Mouse (Mus musculus): ENCODE data around the gene Osbpl2.

The Osbpl2 gene

DNA sequence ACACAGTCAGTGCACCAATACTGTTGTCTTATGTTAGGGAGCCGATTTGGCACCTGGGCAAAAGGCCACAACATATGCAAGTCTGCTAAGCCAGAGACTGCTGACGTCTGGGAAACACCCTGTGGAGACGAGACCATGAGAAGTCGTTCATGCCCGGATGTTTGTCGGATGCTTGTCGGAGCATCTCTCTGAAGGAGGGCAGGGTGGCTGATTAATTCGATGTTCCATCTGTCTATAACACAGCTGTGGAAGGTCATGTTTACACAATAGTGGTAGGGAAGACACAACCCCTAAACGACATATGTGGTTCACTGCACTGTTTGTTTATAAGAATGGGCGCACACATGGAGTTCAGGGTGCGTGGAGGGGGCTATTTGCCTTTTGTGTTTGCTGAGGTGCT is 81.6 kb downstream of the Osbpl2 start:
- in situ Hi-C loops (cut with MseI, MboI), result no loop called here

DNA sequence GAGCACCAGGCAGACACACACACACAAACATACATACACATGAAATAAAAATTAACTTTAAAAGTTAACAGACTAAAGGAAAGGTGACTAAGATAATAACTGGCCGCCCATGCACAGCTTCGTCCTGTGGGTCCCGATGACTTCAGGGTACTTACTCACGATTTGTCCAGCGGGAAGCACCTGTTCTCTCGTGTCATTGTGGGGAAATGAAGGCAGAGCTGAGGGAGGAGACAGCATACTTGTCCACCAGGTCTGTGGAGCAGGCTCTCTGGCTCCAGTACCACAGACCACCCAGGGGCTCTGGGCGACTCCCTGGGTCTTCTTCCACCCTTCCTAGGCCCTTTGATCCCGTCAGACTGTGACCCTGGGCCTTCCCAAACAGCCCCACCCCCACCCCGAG is 82.2 kb downstream of the Osbpl2 start:
- in situ Hi-C loops (cut with MseI, MboI), result no loop called here

DNA sequence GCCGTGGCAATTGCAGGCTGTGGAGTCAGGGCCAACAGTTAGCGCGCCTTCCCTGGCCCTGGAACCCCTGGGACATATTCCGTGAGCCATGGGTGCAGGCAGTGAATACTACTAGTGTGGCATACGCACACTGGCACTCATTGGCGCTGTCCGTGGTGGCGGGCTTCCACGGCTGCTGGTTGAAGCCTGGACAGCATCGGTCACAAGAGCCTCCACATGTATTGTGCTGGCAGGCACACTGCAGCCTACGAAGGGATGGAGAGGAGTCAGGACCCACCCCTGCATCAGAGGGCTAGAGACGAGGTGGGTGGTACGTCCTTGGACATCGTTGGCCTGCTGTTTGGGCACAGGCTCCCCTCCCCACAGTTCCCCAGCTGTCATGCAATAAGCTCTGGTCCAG is 83.2 kb downstream of the Osbpl2 start:
- in situ Hi-C loops (cut with MseI, MboI), result no loop called here

DNA sequence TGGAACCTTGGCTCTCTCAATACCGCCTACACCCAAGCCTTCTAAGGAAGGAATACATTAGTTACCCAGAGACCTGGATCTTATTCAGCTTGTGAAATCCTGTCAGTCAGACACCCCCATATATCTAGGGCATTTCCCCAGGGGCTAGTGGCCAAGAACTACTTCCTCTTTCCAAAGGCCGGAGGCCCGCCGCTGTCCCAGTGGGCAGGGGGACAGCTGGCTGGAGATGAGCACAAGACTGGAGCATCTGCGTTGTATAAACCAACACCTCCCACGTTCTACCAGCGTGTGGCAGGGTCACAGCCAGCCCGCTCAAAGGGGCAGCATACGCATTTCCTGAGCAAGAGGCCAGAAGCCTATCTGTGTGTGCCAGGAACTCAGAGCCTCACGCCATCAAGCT is 83.7 kb downstream of the Osbpl2 start:
- in situ Hi-C loops (cut with MseI, MboI), result no loop called here

DNA sequence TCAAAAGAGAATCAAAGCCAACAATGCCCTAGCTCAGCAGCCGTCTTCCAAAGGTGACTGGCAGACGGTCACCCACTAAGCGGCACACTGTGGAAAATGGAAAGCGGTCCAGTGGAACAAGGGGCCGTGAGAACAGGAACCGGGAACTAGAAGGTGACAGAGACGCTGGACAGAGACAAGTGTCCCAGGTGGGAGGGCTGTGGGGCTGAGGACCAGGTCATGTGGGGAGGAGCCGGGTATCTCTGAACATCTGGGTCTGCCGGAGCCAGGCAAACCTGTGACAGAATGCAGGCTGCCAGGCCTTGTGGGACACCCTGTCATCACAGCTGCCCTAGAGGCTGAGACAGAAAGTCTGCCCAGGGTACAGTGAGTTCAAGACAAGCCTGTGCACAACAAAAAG is 85.4 kb downstream of the Osbpl2 start:
- in situ Hi-C loops (cut with MseI, MboI), result no loop called here

DNA sequence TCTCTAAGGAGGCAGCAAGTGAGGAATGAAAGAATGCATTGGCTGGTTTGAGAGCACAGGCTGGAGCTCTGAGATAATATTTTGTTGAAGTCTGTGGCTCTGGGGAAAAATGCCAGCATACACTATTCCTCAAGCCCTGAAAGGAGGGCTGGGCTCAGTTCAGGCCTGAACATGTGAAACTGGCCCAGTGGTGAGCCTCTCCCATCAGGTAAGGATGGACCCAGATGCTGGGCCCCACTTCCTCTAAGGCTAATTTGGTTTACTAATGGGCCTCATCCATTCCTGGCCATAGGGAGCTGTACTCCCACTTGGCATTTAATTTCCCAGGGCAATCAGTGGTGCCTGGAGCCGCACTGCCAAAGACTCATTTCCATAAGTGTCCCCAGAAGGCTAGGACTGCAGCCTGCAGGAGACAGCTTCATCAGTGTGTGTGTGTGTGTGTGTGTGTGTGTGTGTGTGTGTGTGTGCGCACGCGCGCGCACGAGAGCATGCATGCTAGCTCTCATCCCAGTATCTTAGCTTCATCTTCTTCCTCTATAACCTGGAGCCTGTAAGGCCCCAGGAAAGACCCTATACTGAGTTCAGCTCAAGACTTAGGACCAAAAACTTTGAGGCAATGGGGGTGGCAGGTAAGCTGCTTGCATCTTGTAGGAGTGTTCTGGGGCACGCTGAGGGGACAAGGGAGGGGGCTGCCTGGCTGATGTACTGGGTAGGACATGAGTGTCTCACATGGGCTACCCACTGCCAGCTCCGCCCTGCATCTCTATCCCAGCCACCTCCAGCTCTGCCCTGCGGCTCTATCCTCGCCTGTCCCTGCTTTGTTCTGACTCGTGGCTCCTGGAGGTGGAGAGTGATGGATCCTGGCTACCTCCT is 86.2 kb downstream of the Osbpl2 start:
- in situ Hi-C loops (cut with MseI, MboI), result no loop called here

DNA sequence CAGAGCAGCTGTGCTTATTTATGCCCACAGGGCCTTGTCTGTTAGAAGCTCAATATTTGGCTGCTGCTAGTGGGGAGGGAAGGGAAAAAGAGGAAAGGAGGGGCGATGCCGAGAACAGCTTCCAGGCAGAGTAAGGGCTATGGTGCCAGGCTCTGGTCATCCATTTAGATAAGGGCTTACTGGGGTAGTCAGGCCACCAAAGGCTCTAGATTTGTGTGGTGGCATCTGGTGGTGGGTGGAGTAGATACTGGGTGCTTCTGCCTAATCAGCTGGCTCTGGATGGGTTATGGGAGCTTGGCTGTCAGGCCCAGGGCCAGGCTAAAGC is 86.8 kb downstream of the Osbpl2 start:
- in situ Hi-C loops (cut with MseI, MboI), result no loop called here

DNA sequence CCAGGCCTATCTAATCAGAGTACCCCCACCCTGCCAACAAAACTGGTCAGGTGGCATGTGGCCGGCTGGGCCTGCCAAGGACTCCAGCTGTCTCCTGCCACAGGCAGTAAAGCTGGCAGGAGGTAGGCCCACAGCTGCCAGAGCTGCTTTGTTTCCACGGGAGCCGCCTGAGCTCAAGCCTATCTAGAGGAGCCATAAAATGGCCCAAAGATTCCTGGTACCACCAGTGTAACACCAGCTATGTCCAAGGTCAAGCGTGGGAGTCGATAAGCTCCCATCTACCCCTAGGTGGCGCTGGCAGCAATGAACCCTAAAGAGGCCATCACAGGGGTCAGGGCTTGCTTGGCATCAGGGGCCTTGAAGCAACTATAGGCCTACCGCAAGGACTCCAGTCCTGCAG is 88.7 kb downstream of the Osbpl2 start:
- in situ Hi-C loops (cut with MseI, MboI), result no loop called here

DNA sequence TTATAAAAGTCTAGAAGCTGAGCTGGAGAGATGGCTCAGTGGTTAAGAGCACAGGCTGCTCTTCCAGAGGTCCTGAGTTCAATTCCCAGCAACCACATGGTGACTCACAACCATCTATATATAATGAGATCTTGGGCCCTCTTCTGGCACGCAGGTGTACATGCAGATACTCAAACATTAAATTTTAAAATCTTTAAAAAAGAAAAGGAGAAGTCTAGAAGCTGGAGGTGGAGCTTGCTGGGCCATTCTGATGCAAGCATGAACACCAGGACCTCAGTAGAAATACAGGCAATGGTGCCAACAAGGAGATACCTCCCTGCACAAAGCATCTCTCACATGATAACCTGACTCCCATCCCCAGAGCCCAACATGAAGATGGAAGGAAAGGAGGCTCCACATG is 89.9 kb downstream of the Osbpl2 start:
- in situ Hi-C loops (cut with MseI, MboI), result no loop called here

DNA sequence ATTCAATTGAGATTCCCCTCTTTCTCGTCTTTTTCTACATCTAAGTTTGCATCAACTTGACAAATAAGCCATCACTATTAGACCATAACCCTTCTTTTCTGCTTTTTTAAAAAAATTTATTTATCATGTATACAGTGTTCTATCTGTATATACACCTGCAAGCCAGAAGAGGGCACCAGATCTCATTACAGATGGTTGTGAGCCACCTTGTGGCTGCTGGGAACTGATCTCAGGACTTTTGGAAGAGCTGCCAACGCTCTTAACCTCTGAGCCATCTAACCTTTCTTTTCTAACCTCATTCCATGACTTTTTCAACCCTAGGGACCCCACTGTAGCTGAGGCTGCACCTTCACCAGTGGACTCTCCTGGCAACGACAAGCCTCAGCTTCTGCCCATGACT is 93.1 kb downstream of the Osbpl2 start:
- in situ Hi-C loops (cut with MseI, MboI), result no loop called here

Data from mouse trophoblast stem cell (cell line).